Mouse (Mus musculus): ENCODE measurements around the gene Bcar3. TPM values are rescaled to one million over a fixed set of nuclear protein-coding genes. Genes with fewer than 3 reads are reported as not detected.
"Not testable (repeated sequence)": the region's sequence is repeated elsewhere in the genome, so short reads cannot be mapped to it uniquely, and the experiment has no call there.

The Bcar3 gene
- total and polyA plus RNA-seq, 2 experiments from 2014 or later: 6.3 to 23.8 TPM

DNA sequence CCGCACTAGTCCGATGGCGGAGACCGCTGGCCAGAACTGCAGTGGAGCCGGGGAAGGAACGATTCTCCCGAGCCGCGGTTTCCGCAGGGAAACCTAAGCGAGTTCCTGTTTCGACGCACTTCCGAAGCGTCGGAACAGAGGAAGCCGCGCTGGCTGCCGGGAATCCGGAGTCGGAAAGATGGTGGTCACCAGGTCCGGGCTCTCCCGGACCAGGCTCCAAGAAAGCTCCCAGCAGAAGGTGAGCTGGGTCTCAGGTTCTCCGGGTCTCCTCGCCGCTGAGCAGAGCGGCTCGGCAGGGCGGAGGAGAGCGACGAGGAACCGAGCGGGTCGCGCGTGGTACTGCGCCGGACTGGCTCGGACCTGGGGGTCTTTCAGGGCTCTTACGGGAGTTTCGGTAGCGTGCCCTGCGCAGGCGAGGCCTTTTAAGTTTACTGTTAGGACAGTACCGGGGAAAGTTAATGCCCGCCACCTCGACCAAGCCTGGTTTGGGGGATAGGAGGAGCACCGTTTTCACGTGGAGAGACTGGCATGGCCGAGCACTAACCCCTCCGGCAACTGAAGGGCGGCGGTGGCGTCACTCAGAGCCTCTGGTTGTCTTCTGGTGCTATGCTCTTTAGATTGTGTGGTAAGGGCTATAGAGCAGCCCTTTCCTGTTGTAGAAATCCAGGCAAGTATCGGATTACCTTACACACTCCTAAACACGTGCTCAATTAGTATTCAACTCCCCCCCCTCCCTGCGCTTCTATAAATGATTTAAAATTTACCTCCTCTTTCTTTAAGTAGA lies 19.5 kb upstream of the Bcar3 start, which contains the start of gene Dnttip2:
TSS of gene Dnttip2 (plus strand) at position 148 of the 784 bp plus-strand sequence.
- Histone ChIP-seq H3K4me2 (ENCODE audit: low read depth, low read length) (peak within 1 kb of the TSS; percentile 75), H3K36me3 (ENCODE audit: insufficient read depth, low read length) (peaks cover 37% of the 10 kb centered on the region), H3K4me1 (ENCODE audit: insufficient read depth, low read length) (peaks cover 9% of the 10 kb centered on the region), H3K4me3 (ENCODE audit: low read length) (peak within 1 kb of the TSS; percentile 92), H3K9me3 (ENCODE audit: low read length) (no peaks in the 10 kb centered on the region), H3K9ac (replicated peaks; ENCODE audit: low read length) (peak within 1 kb of the TSS; percentile 75), H3K27me3 (ENCODE audit: insufficient read depth, low read length) (no peaks in the 10 kb centered on the region), H3K27ac (peak within 1 kb of the TSS; percentile 68)
- DNase-seq (ENCODE audit: low spot score) (peak; percentile 98), ATAC-seq (peak; percentile 98)
- TF ChIP-seq CTCF (IDR thresholded peaks at IDR 0.05; ENCODE audit: low read depth): no peak
- WGBS: under 1% methylated on average over 57 of the region's 57 CpGs

DNA sequence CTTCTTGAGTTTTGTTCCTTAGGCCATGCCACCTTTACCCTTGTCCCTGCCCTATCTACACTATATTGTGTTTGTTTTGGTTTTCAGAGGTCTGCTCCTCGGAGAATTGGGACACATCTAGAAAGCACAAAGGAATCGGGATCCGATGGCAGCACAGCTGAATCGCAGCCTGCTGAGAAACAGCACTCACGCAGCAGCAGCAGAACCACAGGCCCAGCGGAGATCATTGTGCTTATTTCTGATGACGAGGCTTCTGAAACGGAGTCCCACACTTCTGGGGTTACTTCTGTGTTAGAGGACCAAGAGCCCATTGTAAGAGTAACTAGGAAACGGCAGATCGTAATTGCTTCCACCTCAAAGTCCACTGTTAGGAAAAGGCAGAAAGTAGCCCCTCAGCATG lies 18.8 kb upstream of the Bcar3 start:
- 71% methylated on average over 10 of the region's 10 CpGs for WGBS
- Histone ChIP-seq H3K4me3 (ENCODE audit: low read length) (peak overlapping the region; percentile 92), H3K27ac (no peak overlapping the region), H3K4me1 (ENCODE audit: insufficient read depth, low read length) (peaks cover 9% of the 10 kb centered on the region), H3K9ac (replicated peaks; ENCODE audit: low read length) (peak overlapping the region; percentile 75; the same call in 1 of the 2 replicates), H3K27me3 (ENCODE audit: insufficient read depth, low read length) (no peaks in the 10 kb centered on the region), H3K9me3 (ENCODE audit: low read length) (no peaks in the 10 kb centered on the region), H3K4me2 (ENCODE audit: low read depth, low read length) (peak overlapping the region; percentile 75), H3K36me3 (ENCODE audit: insufficient read depth, low read length) (peaks cover 40% of the 10 kb centered on the region)
- ATAC-seq (no peak), DNase-seq (ENCODE audit: low spot score) (no peak)
- no peak for TF ChIP-seq CTCF (IDR thresholded peaks at IDR 0.05; ENCODE audit: low read depth)

DNA sequence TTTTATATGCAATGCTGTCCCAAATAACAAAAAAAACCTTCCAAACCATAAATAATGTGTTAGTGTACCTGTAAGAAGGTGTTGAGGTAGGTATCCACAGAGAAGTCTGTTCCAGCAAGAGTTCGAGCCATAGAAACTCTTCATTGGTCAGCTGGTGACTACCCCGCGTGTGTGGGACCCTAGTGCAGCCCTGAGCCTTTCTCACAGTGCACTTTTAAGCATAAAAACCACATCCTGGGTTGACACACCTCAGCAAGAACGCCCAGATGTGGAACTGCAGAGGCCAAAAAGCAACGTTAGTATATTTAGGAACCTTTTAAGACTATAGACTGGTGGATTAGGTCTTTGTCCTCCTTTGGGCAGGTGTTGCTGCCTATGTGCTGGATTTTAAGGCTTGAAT lies 6.7 kb upstream of the Bcar3 start:
- Histone ChIP-seq H3K4me2 (ENCODE audit: low read depth, low read length) (no peak overlapping the region), H3K27me3 (ENCODE audit: insufficient read depth, low read length) (no peaks in the 10 kb centered on the region), H3K4me1 (ENCODE audit: insufficient read depth, low read length) (no peaks in the 10 kb centered on the region), H3K9me3 (ENCODE audit: low read length) (no peaks in the 10 kb centered on the region), H3K9ac (replicated peaks; ENCODE audit: low read length) (no peak overlapping the region), H3K27ac (no peak overlapping the region), H3K36me3 (ENCODE audit: insufficient read depth, low read length) (peaks cover 27% of the 10 kb centered on the region), H3K4me3 (ENCODE audit: low read length) (no peak overlapping the region)
- 87% methylated on average over 5 of the region's 5 CpGs for WGBS
- no peak for ATAC-seq
- no peak for DNase-seq (ENCODE audit: low spot score)
- no peak for TF ChIP-seq CTCF (IDR thresholded peaks at IDR 0.05; ENCODE audit: low read depth)

DNA sequence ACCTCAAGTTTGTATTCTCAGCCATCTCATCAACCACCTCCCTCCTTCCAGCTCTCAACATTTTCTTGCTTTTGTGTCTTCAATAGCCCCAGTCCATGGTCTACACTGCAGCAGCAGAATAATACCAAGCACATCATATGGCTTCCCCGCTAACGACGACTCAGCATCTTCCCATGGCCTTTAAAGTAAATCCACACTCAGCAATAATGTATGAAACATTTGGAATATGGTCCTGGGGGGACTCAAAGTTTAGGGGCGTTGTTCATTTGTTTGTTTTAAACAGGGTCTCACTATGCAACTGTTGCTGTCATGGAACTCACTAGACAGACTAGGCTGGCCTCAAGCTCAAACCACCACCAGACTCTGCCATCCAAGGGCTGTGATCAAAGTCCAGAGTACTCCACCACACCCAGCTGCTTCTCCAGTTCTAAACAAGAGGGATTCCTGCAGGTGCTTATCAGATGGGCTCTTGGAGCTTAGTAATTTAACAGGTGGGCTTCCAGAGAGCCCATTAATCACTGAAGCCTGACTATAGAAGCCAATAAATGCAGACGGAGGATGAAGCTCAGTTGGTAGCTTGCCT lies 5.2 kb upstream of the Bcar3 start:
- ATAC-seq: no peak

DNA sequence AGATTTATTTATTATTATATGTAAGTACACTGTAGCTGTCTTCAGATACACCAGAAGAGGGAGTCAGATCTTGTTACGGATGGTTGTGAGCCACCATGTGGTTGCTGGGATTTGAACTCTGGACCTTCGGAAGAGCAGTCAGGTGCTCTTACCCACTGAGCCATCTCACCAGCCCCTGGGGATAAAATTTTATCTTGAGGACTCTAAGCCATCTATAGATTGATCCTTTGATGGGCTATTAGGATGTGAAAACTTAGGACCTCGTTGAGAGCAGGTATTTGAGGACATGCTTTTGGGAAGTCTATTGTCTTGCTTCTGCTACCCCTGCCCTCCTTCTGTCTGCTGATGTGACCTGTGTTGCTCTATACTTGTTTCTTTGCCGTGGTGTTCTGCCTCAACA lies 4.6 kb upstream of the Bcar3 start:
- H3K4me1 ChIP-seq (ENCODE audit: insufficient read depth, low read length); H3K9me3 ChIP-seq (ENCODE audit: low read length); H3K36me3 ChIP-seq (ENCODE audit: insufficient read depth, low read length); DNase-seq (ENCODE audit: low spot score); H3K27me3 ChIP-seq (ENCODE audit: insufficient read depth, low read length); H3K9ac ChIP-seq (replicated peaks; ENCODE audit: low read length); H3K4me2 ChIP-seq (ENCODE audit: low read depth, low read length); ATAC-seq; H3K4me3 ChIP-seq (ENCODE audit: low read length); H3K27ac ChIP-seq: not testable (repeated sequence)
- WGBS: 79% methylated on average over 3 of the region's 4 CpGs

More for the DNA sequence above, 5.2 kb upstream of the Bcar3 start:
- Histone ChIP-seq H3K4me3 (ENCODE audit: low read length) (no peak overlapping the region), H3K27ac (no peak overlapping the region), H3K4me2 (ENCODE audit: low read depth, low read length) (no peak overlapping the region), H3K9ac (replicated peaks; ENCODE audit: low read length) (no peak overlapping the region), H3K36me3 (ENCODE audit: insufficient read depth, low read length) (peaks cover 14% of the 10 kb centered on the region; the same call in 1 of the 2 replicates), H3K4me1 (ENCODE audit: insufficient read depth, low read length) (no peaks in the 10 kb centered on the region), H3K27me3 (ENCODE audit: insufficient read depth, low read length) (no peaks in the 10 kb centered on the region), H3K9me3 (ENCODE audit: low read length) (no peaks in the 10 kb centered on the region)
- no peak for TF ChIP-seq CTCF (IDR thresholded peaks at IDR 0.05; ENCODE audit: low read depth)
- no peak for DNase-seq (ENCODE audit: low spot score)
- 88% methylated on average over 5 of the region's 5 CpGs for WGBS

GRCm38 (mm10) chr3:122290696-122291095 lies 3.2 kb upstream of the Bcar3 start:
- WGBS: 60% methylated on average over 7 of the region's 7 CpGs
- no peak for TF ChIP-seq CTCF (IDR thresholded peaks at IDR 0.05; ENCODE audit: low read depth)
- Histone ChIP-seq H3K9ac (replicated peaks; ENCODE audit: low read length) (no peak overlapping the region), H3K27me3 (ENCODE audit: insufficient read depth, low read length) (no peaks in the 10 kb centered on the region), H3K4me3 (ENCODE audit: low read length) (no peak overlapping the region), H3K4me2 (ENCODE audit: low read depth, low read length) (0 out of 2 replicates have a peak overlapping the region, but pooled peaks have one; percentile 95), H3K36me3 (ENCODE audit: insufficient read depth, low read length) (peaks cover 2% of the 10 kb centered on the region; the same call in 1 of the 2 replicates), H3K9me3 (ENCODE audit: low read length) (no peaks in the 10 kb centered on the region), H3K4me1 (ENCODE audit: insufficient read depth, low read length) (peaks cover 5% of the 10 kb centered on the region; the same call in 1 of the 2 replicates), H3K27ac (peak overlapping the region; percentile 45; the same call in 1 of the 2 replicates)
- ATAC-seq: no peak
- DNase-seq (ENCODE audit: low spot score): no peak

Measured in hindbrain, postnatal 0 days (tissue).